Mouse (Mus musculus) MEL (cell line): Measurements from ENCODE around the gene Col2a1. TPM values are rescaled to one million over a fixed set of nuclear protein-coding genes. Genes with fewer than 3 reads are reported as not detected.

ENCODE experiments used
- DNase-seq: peaks from one replicate; pipeline ENCODE4 v3.0.0; 2011; ENCODE audit warnings: low read depth, low spot score
- H3K27ac ChIP-seq: 2 replicates; pipeline ENCODE4 v1.5.1; 2012; ENCODE audit warnings: low read depth, mild to moderate bottlenecking, control low read depth, low read length, moderate library complexity; ENCODE audit not compliant: control insufficient read depth
- H3K27me3 ChIP-seq, 2 experiments: fragments of 150-350 bp in 1 of 2; sonication (generic) in 1 of 2; 2 replicates each; pipeline ENCODE4 v1.6.1; 2012; ENCODE audit warnings: low read length in 2 of 2, mild to moderate bottlenecking in 2 of 2, improper control_type of control experiment in 1 of 2, moderate library complexity in 1 of 2; ENCODE audit not compliant: insufficient read depth in 2 of 2, control insufficient read depth in 1 of 2
- H3K36me3 ChIP-seq, 2 experiments: 2 replicates each; pipeline ENCODE4 v1.6.1; 2012 to 2014; ENCODE audit warnings: low read length in 2 of 2, improper control_type of control experiment in 1 of 2, inconsistent platforms in 1 of 2, mild to moderate bottlenecking in 1 of 2; ENCODE audit not compliant: insufficient read depth in 2 of 2, control insufficient read depth in 1 of 2
- H3K4me1 ChIP-seq, 2 experiments: fragments of 150-350 bp in 1 of 2; sonication (generic) in 1 of 2; 2 replicates each; pipeline ENCODE4 v1.6.1; 2012; ENCODE audit warnings: low read length in 2 of 2, improper control_type of control experiment in 1 of 2, mild to moderate bottlenecking in 1 of 2; ENCODE audit not compliant: insufficient read depth in 2 of 2, control insufficient read depth in 1 of 2
- H3K4me3 ChIP-seq, 2 experiments: fragments of 150-350 bp in 1 of 2; sonication (generic) in 1 of 2; 2 replicates each; pipeline ENCODE4 v1.5.1; 2012; ENCODE audit warnings: low read depth in 2 of 2, low read length in 2 of 2, mild to moderate bottlenecking in 2 of 2, moderate library complexity in 2 of 2, control low read depth in 1 of 2, improper control_type of control experiment in 1 of 2; ENCODE audit not compliant: control insufficient read depth in 1 of 2, insufficient read depth in 1 of 2
- H3K79me2 ChIP-seq: 2 replicates; pipeline ENCODE4 v1.6.1; 2012; ENCODE audit warnings: mild to moderate bottlenecking, low read length, moderate library complexity; ENCODE audit not compliant: control insufficient read depth, poor library complexity, insufficient read depth
- H3K9ac ChIP-seq: 2 replicates; pipeline ENCODE4 v1.6.1; 2012; ENCODE audit warnings: low read depth, mild to moderate bottlenecking, control low read depth, low read length, moderate library complexity; ENCODE audit not compliant: control insufficient read depth, poor library complexity, severe bottlenecking
- H3K9me3 ChIP-seq: fragments of 150-350 bp; sonication (generic); replicated peaks from 2 replicates; pipeline ENCODE4 v1.6.1; 2012; ENCODE audit warnings: mild to moderate bottlenecking, low read length, improper control_type of control experiment, moderate library complexity; ENCODE audit not compliant: insufficient read depth
- BHLHE40 ChIP-seq: IDR thresholded peaks from 2 replicates; pipeline ENCODE4 v1.6.1; 2012; ENCODE audit warnings: low read depth, mild to moderate bottlenecking, inconsistent platforms, low read length, improper control_type of control experiment, borderline replicate concordance
- E2F4 ChIP-seq: IDR thresholded peaks from 2 replicates; pipeline ENCODE4 v1.6.1; 2011; ENCODE audit warnings: low read depth, low read length, improper control_type of control experiment, borderline replicate concordance
- ETS1 ChIP-seq: IDR thresholded peaks from 2 replicates; pipeline ENCODE4 v1.6.1; 2012; ENCODE audit warnings: low read depth, mild to moderate bottlenecking, inconsistent platforms, low read length, improper control_type of control experiment, moderate library complexity
- GABPA ChIP-seq: IDR thresholded peaks from 2 replicates; pipeline ENCODE4 v1.6.1; 2012; ENCODE audit warnings: low read depth, mild to moderate bottlenecking, inconsistent platforms, low read length, improper control_type of control experiment, moderate library complexity
- JUND ChIP-seq: IDR thresholded peaks from 2 replicates; pipeline ENCODE4 v1.6.1; 2011; ENCODE audit warnings: low read depth, mild to moderate bottlenecking, improper control_type of control experiment, low read length
- KAT2A ChIP-seq: conservative IDR thresholded peaks from 2 replicates; pipeline ENCODE4 v1.6.1; 2012; ENCODE audit warnings: low read depth, low read length, improper control_type of control experiment, inconsistent platforms
- MAX ChIP-seq: IDR thresholded peaks from 2 replicates; pipeline ENCODE4 v1.6.1; 2011; ENCODE audit warnings: low read length, improper control_type of control experiment
- MAZ ChIP-seq: IDR thresholded peaks from 2 replicates; pipeline ENCODE4 v1.6.1; 2012; ENCODE audit warnings: low read depth, mild to moderate bottlenecking, inconsistent platforms, low read length, improper control_type of control experiment
- MXI1 ChIP-seq: IDR thresholded peaks from 2 replicates; pipeline ENCODE4 v1.6.1; 2011; ENCODE audit warnings: mild to moderate bottlenecking, low read depth, low read length, improper control_type of control experiment
- NELFE ChIP-seq: IDR thresholded peaks from 2 replicates; pipeline ENCODE4 v1.6.1; 2011; ENCODE audit warnings: low read depth, low read length, improper control_type of control experiment
- NRF1 ChIP-seq: IDR thresholded peaks from 2 replicates; pipeline ENCODE4 v1.6.1; 2014; ENCODE audit warnings: low read depth, mild to moderate bottlenecking, inconsistent platforms, low read length, improper control_type of control experiment, moderate library complexity; ENCODE audit not compliant: poor library complexity, insufficient read depth, severe bottlenecking
- POLR2A ChIP-seq, 2 experiments: IDR thresholded peaks; 2 replicates each; pipeline ENCODE4 v1.6.1; 2011 to 2012; ENCODE audit warnings: low read length in 2 of 2, mild to moderate bottlenecking in 2 of 2, control low read depth in 1 of 2, improper control_type of control experiment in 1 of 2, low read depth in 1 of 2, moderate library complexity in 1 of 2; ENCODE audit not compliant: control insufficient read depth in 1 of 2, insufficient read depth in 1 of 2, poor library complexity in 1 of 2
- POLR2AphosphoS5 ChIP-seq: IDR thresholded peaks from 2 replicates; pipeline ENCODE4 v1.6.1; 2012; ENCODE audit warnings: low read depth, borderline replicate concordance, mild to moderate bottlenecking, inconsistent platforms, low read length, moderate library complexity, mixed read lengths
- ZC3H11A ChIP-seq: IDR thresholded peaks from 2 replicates; pipeline ENCODE4 v1.6.1; 2012; ENCODE audit warnings: low read depth, mild to moderate bottlenecking, inconsistent platforms, low read length, improper control_type of control experiment
- ZKSCAN1 ChIP-seq: IDR thresholded peaks from 2 replicates; pipeline ENCODE4 v1.6.1; 2012; ENCODE audit warnings: low read depth, mild to moderate bottlenecking, inconsistent platforms, low read length, improper control_type of control experiment, moderate library complexity
- ZMIZ1 ChIP-seq: IDR thresholded peaks from 2 replicates; pipeline ENCODE4 v1.6.1; 2012; ENCODE audit warnings: low read depth, mild to moderate bottlenecking, inconsistent platforms, low read length, improper control_type of control experiment, moderate library complexity
- ZNF384 ChIP-seq: IDR thresholded peaks from 2 replicates; pipeline ENCODE4 v1.6.1; 2012; ENCODE audit warnings: low read depth, mild to moderate bottlenecking, inconsistent platforms, low read length, improper control_type of control experiment
- polyA plus RNA-seq, 2 experiments: library from polyadenylated mRNA; stranded (reverse) in 1 of 2; unstranded in 1 of 2; fragments of >175 nt in 1 of 2; fragments of >200 nt in 1 of 2; gene quantifications; 2 replicates each; pipeline versions ENCODE4 v1.2.1 to v1.2.4; 2012; ENCODE audit warnings: low replicate concordance in 2 of 2, low read depth in 1 of 2; ENCODE audit not compliant: insufficient read length in 2 of 2, insufficient read depth in 1 of 2, missing spikeins in 1 of 2
- total RNA-seq: library from RNA; depleted of rRNA; stranded (reverse); fragments of 300-350 nt; gene quantifications from 2 replicates; pipeline ENCODE4 v1.2.3, GENCODE M21; 2012; rRNA removed

Col2a1 gene
- total and polyA plus RNA-seq, 3 experiments: 0.04 TPM; not detected in 1

DNA sequence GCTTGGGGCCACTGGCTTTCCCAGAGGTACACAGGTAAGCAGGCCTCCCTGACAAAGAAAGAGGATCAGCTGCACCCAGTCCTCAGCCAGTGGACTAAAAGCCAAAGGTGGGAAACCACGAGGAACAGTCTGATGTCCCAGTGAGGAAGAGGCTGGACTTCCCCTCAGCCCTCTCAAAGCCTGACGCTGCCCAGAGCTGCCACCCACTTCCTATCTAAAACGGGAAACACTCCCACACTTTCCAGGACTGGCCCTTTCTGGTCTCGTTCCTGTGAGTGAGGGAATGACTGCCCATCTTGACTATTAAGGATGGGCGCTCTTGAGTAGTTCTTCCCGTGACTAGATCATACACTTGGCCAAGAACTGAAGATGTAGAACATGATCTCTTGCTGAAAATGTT lies 76.7 kb downstream of the Col2a1 start:
- H3K79me2 ChIP-seq: no peaks in the 10 kb centered on the region
- H3K9me3 ChIP-seq: no peaks in the 10 kb centered on the region
- TF ChIP-seq POLR2A (IDR thresholded peaks at IDR 0.05; ENCODE audit: control insufficient read depth in 1 of 2, insufficient read depth in 1 of 2, low read depth in 1 of 2, low read length in 2 of 2, poor library complexity in 1 of 2): no peak
- TF ChIP-seq BHLHE40: no peak
- no peak for TF ChIP-seq ZNF384
- no peak for TF ChIP-seq ZC3H11A
- H3K27ac ChIP-seq: no peak overlapping the region
- H3K4me3 ChIP-seq: no peak overlapping the region
- H3K4me1 ChIP-seq: no peaks in the 10 kb centered on the region
- H3K27me3 ChIP-seq: peaks cover 9 to 15% of the 10 kb centered on the region in 2 experiments
- no peak for DNase-seq
- H3K9ac ChIP-seq: no peak overlapping the region
- no peaks in the 10 kb centered on the region for H3K36me3 ChIP-seq

DNA sequence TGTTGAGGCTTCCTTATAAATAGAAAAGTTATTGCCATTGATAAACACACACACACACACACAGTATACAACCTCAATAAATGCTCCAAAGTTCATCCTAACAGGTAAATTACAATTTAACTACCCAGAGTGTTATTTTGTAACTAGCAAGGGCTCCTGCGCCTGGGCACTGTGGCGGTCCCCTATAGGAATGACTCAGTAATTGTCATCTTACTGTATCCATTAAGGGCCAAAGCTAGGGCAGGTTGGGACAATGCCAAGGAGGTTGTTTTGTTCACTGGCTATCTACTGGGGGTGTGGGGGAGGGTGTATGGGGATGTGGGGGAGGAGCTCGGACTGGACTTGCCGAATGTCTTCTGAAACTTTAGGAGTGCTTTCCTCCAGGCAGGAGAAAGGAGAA lies 77.5 kb downstream of the Col2a1 start:
- no peak for DNase-seq
- Histone ChIP-seq H3K27me3 (peaks cover 11 to 15% of the 10 kb centered on the region in 2 experiments), H3K27ac (no peak overlapping the region), H3K9ac (no peak overlapping the region), H3K36me3 (no peaks in the 10 kb centered on the region), H3K4me1 (no peaks in the 10 kb centered on the region), H3K4me3 (no peak overlapping the region), H3K9me3 (no peaks in the 10 kb centered on the region), H3K79me2 (no peaks in the 10 kb centered on the region)
- no peak for TF ChIP-seq NELFE
- TF ChIP-seq GABPA: no peak
- TF ChIP-seq ETS1: no peak
- no peak for TF ChIP-seq MAZ
- TF ChIP-seq ZNF384: no peak
- TF ChIP-seq ZMIZ1: no peak
- no peak for TF ChIP-seq ZKSCAN1
- no peak for TF ChIP-seq JUND
- TF ChIP-seq POLR2AphosphoS5: no peak
- TF ChIP-seq MXI1: no peak
- no peak for TF ChIP-seq MAX
- TF ChIP-seq ZC3H11A: no peak
- no peak for TF ChIP-seq NRF1
- no peak for TF ChIP-seq KAT2A
- TF ChIP-seq E2F4: no peak

Other genes with a start within 250 kb of the Col2a1 start
- gene Rapgef3, start 236.7 kb downstream of the Col2a1 start, total RNA-seq: 4.0 and 7.4 TPM in 2 replicates
- 1 to 10 TPM in 1 of 2 experiments, not detected in 1; 6.6 TPM for gene Rapgef3, start 236.7 kb downstream of the Col2a1 start, polyA plus RNA-seq
- gene Slc48a1, start 226.2 kb downstream of the Col2a1 start, total RNA-seq: 116 and 136 TPM in 2 replicates
- 100 to 1,000 TPM in 1 of 2 experiments, not detected in 1; 299 TPM for gene Slc48a1, start 226.2 kb downstream of the Col2a1 start, polyA plus RNA-seq
- gene Hdac7, start 160.2 kb downstream of the Col2a1 start, total RNA-seq: 100 and 102 TPM in 2 replicates
- gene Hdac7, start 160.2 kb downstream of the Col2a1 start, polyA plus RNA-seq: 100 to 1,000 TPM in 1 of 2 experiments, not detected in 1; 389 TPM
- 0.54 and 0.69 TPM in 2 replicates for gene Vdr, start 94.1 kb downstream of the Col2a1 start, total RNA-seq
- gene Vdr, start 94.1 kb downstream of the Col2a1 start, polyA plus RNA-seq: 1 to 10 TPM in 1 of 2 experiments, not detected in 1; 1.9 TPM
- gene Tmem106c, start 40.5 kb downstream of the Col2a1 start, total RNA-seq: 54.3 and 57.9 TPM in 2 replicates
- gene Tmem106c, start 40.5 kb downstream of the Col2a1 start, polyA plus RNA-seq: 100 to 1,000 TPM in 1 of 2 experiments, not detected in 1; 121 TPM
- 96.0 and 150 TPM in 2 replicates for gene Pfkm, start 87.9 kb upstream of the Col2a1 start, total RNA-seq
- 100 to 1,000 TPM in 1 of 2 experiments, not detected in 1; 125 TPM for gene Pfkm, start 87.9 kb upstream of the Col2a1 start, polyA plus RNA-seq
- 34.1 and 41.4 TPM in 2 replicates for gene Senp1, start 89.0 kb upstream of the Col2a1 start, total RNA-seq
- gene Senp1, start 89.0 kb upstream of the Col2a1 start, polyA plus RNA-seq: 10 to 100 TPM in 1 of 2 experiments, not detected in 1; 96.5 TPM
- 28.7 and 33.1 TPM in 2 replicates for gene Asb8, start 160.9 kb upstream of the Col2a1 start, total RNA-seq
- 10 to 100 TPM in 1 of 2 experiments, not detected in 1; 38.2 TPM for gene Asb8, start 160.9 kb upstream of the Col2a1 start, polyA plus RNA-seq
- not detected in 2 replicates for gene Ccdc184, start 162.5 kb upstream of the Col2a1 start, total RNA-seq
- gene Ccdc184, start 162.5 kb upstream of the Col2a1 start, polyA plus RNA-seq: under 1 TPM in 1 of 2 experiments, not detected in 1; 0.52 TPM
- not detected in 2 replicates for gene Olfr288, start 190.8 kb upstream of the Col2a1 start, total RNA-seq
- not detected for gene Olfr288, start 190.8 kb upstream of the Col2a1 start, polyA plus RNA-seq
- not detected in 2 replicates for gene Gm44579, start 216.3 kb upstream of the Col2a1 start, total RNA-seq
- not detected for gene Gm44579, start 216.3 kb upstream of the Col2a1 start, polyA plus RNA-seq
- gene Olfr287, start 216.4 kb upstream of the Col2a1 start, total RNA-seq: not detected in 2 replicates
- not detected for gene Olfr287, start 216.4 kb upstream of the Col2a1 start, polyA plus RNA-seq
- gene Olfr286, start 229.8 kb upstream of the Col2a1 start, total RNA-seq: not detected in 2 replicates
- gene Olfr286, start 229.8 kb upstream of the Col2a1 start, polyA plus RNA-seq: under 1 TPM in 1 of 2 experiments, not detected in 1; 0.04 TPM